ENCODE assay signal across 9 mouse cellular contexts in genomic region chr4:58374141-58374870, GRCm38 (mm10).
A peak's percentile ranks its signal among the peaks of the same experiment; 100 is the strongest.
DNase-seq lines count a peak whose midpoint lies in the region; ATAC-seq and TF ChIP-seq lines count a peak whose summit lies in the region.
"Had no signal": no experiment of that assay in that cellular context is flagged by ENCODE, and none has a peak within 500 bp of the region (broad histone marks: within the 10 kb centered on the region; RNA-seq: fewer than 3 reads in every experiment).

No protein-coding gene starts in this region.

- H3K4me1 ChIP-seq in heart, embryonic 12.5 days (replicated peaks) = no peaks in the 10 kb centered on the region
- H3K4me1 ChIP-seq in midbrain, embryonic 10.5 days = no peaks in the 10 kb centered on the region
- H3K4me1 ChIP-seq: embryonic facial prominence, embryonic 12.5 days had no signal

- TF ChIP-seq CTCF in layer of hippocampus, adult 2 months (conservative IDR thresholded peaks at IDR 0.05) = no peak

- peak; percentile 91 for DNase-seq in heart, adult 11 months
- DNase-seq in NIH3T3 (ENCODE audit: low read depth) = peak; percentile 99
- peak; percentile 85 to 89 for DNase-seq in cerebellum, postnatal 14 days
- DNase-seq in layer of hippocampus, adult 2 months (ENCODE audit: low spot score in 2 of 2) = peak; percentile 24 to 42
- no peak for DNase-seq in midbrain, embryonic 10.5 days (ENCODE audit: low spot score)
- DNase-seq in thymus, adult 18-20 months = no peak
- no peak for DNase-seq in thymus, postnatal 14 days

- no peak overlapping the region for H3K9ac ChIP-seq in heart, embryonic 12.5 days
- H3K9ac ChIP-seq: embryonic facial prominence, embryonic 12.5 days had no signal

- no peaks in the 10 kb centered on the region for H3K36me3 ChIP-seq in heart, embryonic 12.5 days
- H3K36me3 ChIP-seq in midbrain, embryonic 10.5 days = no peaks in the 10 kb centered on the region
- H3K36me3 ChIP-seq: embryonic facial prominence, embryonic 12.5 days had no signal

- no peak overlapping the region for H3K27ac ChIP-seq in heart, embryonic 12.5 days (ENCODE audit: poor library complexity, severe bottlenecking)
- H3K27ac ChIP-seq in layer of hippocampus, adult 2 months = no peak overlapping the region
- no peak overlapping the region for H3K27ac ChIP-seq in midbrain, embryonic 10.5 days (replicated peaks)
- H3K27ac ChIP-seq: embryonic facial prominence, embryonic 12.5 days had no signal

- H3K27me3 ChIP-seq in heart, embryonic 12.5 days (replicated peaks) = no peaks in the 10 kb centered on the region
- no peaks in the 10 kb centered on the region for H3K27me3 ChIP-seq in midbrain, embryonic 10.5 days (ENCODE audit: low read depth, poor library complexity, severe bottlenecking)
- H3K27me3 ChIP-seq: embryonic facial prominence, embryonic 12.5 days had no signal

- no peak overlapping the region for H3K4me3 ChIP-seq in heart, embryonic 12.5 days
- H3K4me3 ChIP-seq in layer of hippocampus, adult 2 months = no peak overlapping the region
- no peak overlapping the region for H3K4me3 ChIP-seq in midbrain, embryonic 10.5 days
- H3K4me3 ChIP-seq: embryonic facial prominence, embryonic 12.5 days had no signal

- WGBS in heart, embryonic 12.5 days = 83% methylated on average over 7 of the region's 7 CpGs
- WGBS in midbrain, embryonic 10.5 days = 89% methylated on average over 7 of the region's 7 CpGs

- no peak overlapping the region for H3K4me2 ChIP-seq in heart, embryonic 12.5 days
- H3K4me2 ChIP-seq: embryonic facial prominence, embryonic 12.5 days had no signal

- ATAC-seq in heart, embryonic 12.5 days (ENCODE audit: insufficient number of reproducible peaks, low FRiP score) = no peak

- H3K9me3 ChIP-seq in heart, embryonic 12.5 days (replicated peaks) = no peaks in the 10 kb centered on the region
- no peaks in the 10 kb centered on the region for H3K9me3 ChIP-seq in midbrain, embryonic 10.5 days (replicated peaks)
- H3K9me3 ChIP-seq: embryonic facial prominence, embryonic 12.5 days had no signal

Comparison
In these comparisons a context has a peak if more than half of its experiments do, and no peak if none do; other contexts are left out.
1. DNase-seq: peak in heart, adult 11 months (single experiment), NIH3T3 (single experiment), cerebellum, postnatal 14 days (2 of 2) and layer of hippocampus, adult 2 months (2 of 2); none in midbrain, embryonic 10.5 days (single experiment), thymus, adult 18-20 months (0 of 2) and thymus, postnatal 14 days (single experiment).